Mouse (Mus musculus) natural killer cell, adult 2 months (primary cell): ENCODE results near the gene Gm9046.
"Not testable (repeated sequence)": the region's sequence is repeated elsewhere in the genome, so short reads cannot be mapped to it uniquely, and the experiment has no call there.

Experiments used
- DNase-seq, 2 experiments: peaks; one replicate each; pipeline ENCODE4 v3.0.0; 2022; ENCODE audit warnings: low spot score in 2 of 2

Gene Gm9046

GRCm38 (mm10) chr10:118343155-118343554 is at the start of gene Gm9046:
TSS of gene Gm9046 (minus strand) at chr10:118343255.
- not testable (repeated sequence) for DNase-seq

GRCm38 (mm10) chr10:118370443-118370842 is 27.4 kb upstream of the Gm9046 start:
- peak; percentile 69 to 80 for DNase-seq

GRCm38 (mm10) chr10:118369518-118369917 is 26.5 kb upstream of the Gm9046 start:
- no peak for DNase-seq

GRCm38 (mm10) chr10:118354005-118354404 is 10.9 kb upstream of the Gm9046 start, which contains the start of gene Gm9049:
TSS of gene Gm9049 (minus strand) at chr10:118354105.
- DNase-seq: not testable (repeated sequence)

GRCm38 (mm10) chr10:118348579-118348978 is 5.5 kb upstream of the Gm9046 start, which contains the start of gene Gm9048:
TSS of gene Gm9048 (minus strand) at chr10:118348679.
- DNase-seq: not testable (repeated sequence)

GRCm38 (mm10) chr10:118337731-118338130 is 5.3 kb downstream of the Gm9046 start, which contains the start of gene Gm9045:
TSS of gene Gm9045 (minus strand) at chr10:118337831.
- not testable (repeated sequence) for DNase-seq

GRCm38 (mm10) chr10:118332308-118332707 is 10.7 kb downstream of the Gm9046 start, which contains the start of gene Gm9044:
TSS of gene Gm9044 (minus strand) at chr10:118332408.
- DNase-seq: not testable (repeated sequence)

GRCm38 (mm10) chr10:118326869-118327268 is 16.2 kb downstream of the Gm9046 start, which contains the start of gene Gm9040:
TSS of gene Gm9040 (minus strand) at chr10:118326969.
- not testable (repeated sequence) for DNase-seq

GRCm38 (mm10) chr10:118319024-118319423 is 24.0 kb downstream of the Gm9046 start:
- no peak for DNase-seq

- not testable (repeated sequence) for DNase-seq
Measured at GRCm38 (mm10) chr10:118302133-118302532, 40.9 kb downstream of the Gm9046 start.

- no peak for DNase-seq
Measured at GRCm38 (mm10) chr10:118294938-118295337, 48.1 kb downstream of the Gm9046 start, which contains the start of gene Iltifb. TSS of gene Iltifb (minus strand) at chr10:118295038.
